Mouse (Mus musculus) brain, embryonic 14.5 days (tissue): ENCODE data around the gene Trim56. TPM values are rescaled to one million over a fixed set of nuclear protein-coding genes. Genes with fewer than 3 reads are reported as not detected.

Source experiments
- DNase-seq: peaks from one replicate; pipeline ENCODE4 v3.0.0-alpha.2; 2011; ENCODE audit warnings: low read depth
- CTCF ChIP-seq: fragments of 200-500 bp; IDR thresholded peaks from 2 replicates; pipeline ENCODE4 v1.5.1; 2012; ENCODE audit warnings: inconsistent platforms, mild to moderate bottlenecking, moderate library complexity, borderline replicate concordance; ENCODE audit not compliant: insufficient read depth, insufficient read length; ENCODE audit errors: extremely low read depth
- POLR2A ChIP-seq: fragments of 200-500 bp; IDR thresholded peaks from 2 replicates; pipeline ENCODE4 v1.6.1; 2012; ENCODE audit warnings: mild to moderate bottlenecking, inconsistent platforms, borderline replicate concordance; ENCODE audit not compliant: poor library complexity, insufficient read depth, insufficient read length, severe bottlenecking; ENCODE audit errors: extremely low read depth
- polyA plus RNA-seq: library from polyadenylated mRNA; depleted of rRNA; stranded (reverse); fragments of >200 nt; gene quantifications from 2 replicates; pipeline ENCODE4 v1.2.3, GENCODE M21; 2012; rRNA removed

Trim56 gene
- polyA plus RNA-seq, 1 experiment = 2.2 TPM

- no peak for DNase-seq
- no peak for TF ChIP-seq CTCF
- TF ChIP-seq POLR2A = no peak
These were observed 45.0 kb downstream of the Trim56 start for GRCm38 (mm10) chr5:137070881-137071605.

- no peak for DNase-seq
- TF ChIP-seq POLR2A = no peak
- no peak for TF ChIP-seq CTCF
These were observed 47.3 kb downstream of the Trim56 start for GRCm38 (mm10) chr5:137068711-137069110.

GRCm38 (mm10) chr5:137065923-137066322 lies 50.1 kb downstream of the Trim56 start:
- no peak for TF ChIP-seq POLR2A
- TF ChIP-seq CTCF = peak; percentile 14; the same call in 1 of the 2 replicates
- no peak for DNase-seq

- TF ChIP-seq POLR2A (no peak), CTCF (no peak)
- DNase-seq = no peak
These were observed 50.6 kb downstream of the Trim56 start for GRCm38 (mm10) chr5:137065454-137065853.

GRCm38 (mm10) chr5:137062601-137063000 lies 53.4 kb downstream of the Trim56 start:
- no peak for DNase-seq
- TF ChIP-seq POLR2A (no peak), CTCF (no peak)

- TF ChIP-seq POLR2A (no peak), CTCF (peak; percentile 48; the same call in 1 of the 2 replicates)
- no peak for DNase-seq
These were observed 54.1 kb downstream of the Trim56 start for GRCm38 (mm10) chr5:137061809-137062481.

Other genes with a start within 250 kb of the Trim56 start
- 38.2 and 52.4 TPM in 2 replicates for gene Col26a1, start 233.0 kb downstream of the Trim56 start, polyA plus RNA-seq
- gene Ift22, start 208.1 kb downstream of the Trim56 start, polyA plus RNA-seq = 56.2 and 58.2 TPM in 2 replicates
- gene Fis1, start 162.9 kb downstream of the Trim56 start, polyA plus RNA-seq = 316 and 348 TPM in 2 replicates
- 0.53 and 0.63 TPM in 2 replicates for gene Cldn15, start 149.6 kb downstream of the Trim56 start, polyA plus RNA-seq
- 75.0 and 81.7 TPM in 2 replicates for gene Plod3, start 129.2 kb downstream of the Trim56 start, polyA plus RNA-seq
- 89.0 and 104 TPM in 2 replicates for gene Znhit1, start 128.2 kb downstream of the Trim56 start, polyA plus RNA-seq
- gene Vgf, start 89.8 kb downstream of the Trim56 start, polyA plus RNA-seq = 6.7 and 9.3 TPM in 2 replicates
- gene Ap1s1, start 70.1 kb downstream of the Trim56 start, polyA plus RNA-seq = 162 and 163 TPM in 2 replicates
- gene Serpine1, start 43.9 kb downstream of the Trim56 start, polyA plus RNA-seq = 2.1 and 2.6 TPM in 2 replicates
- 0.05 and 0.08 TPM in 2 replicates for gene Muc3, start 33.1 kb upstream of the Trim56 start, polyA plus RNA-seq
- 0.87 and 1.4 TPM in 2 replicates for gene Muc3a, start 96.2 kb upstream of the Trim56 start, polyA plus RNA-seq
- gene Ache, start 171.3 kb upstream of the Trim56 start, polyA plus RNA-seq = 18.8 and 32.5 TPM in 2 replicates
- gene Ufsp1, start 178.4 kb upstream of the Trim56 start, polyA plus RNA-seq = 10.0 and 11.9 TPM in 2 replicates
- 211 and 216 TPM in 2 replicates for gene Srrt, start 191.5 kb upstream of the Trim56 start, polyA plus RNA-seq
- 25.7 and 33.0 TPM in 2 replicates for gene Trip6, start 198.2 kb upstream of the Trim56 start, polyA plus RNA-seq
- gene Slc12a9, start 217.4 kb upstream of the Trim56 start, polyA plus RNA-seq = 34.0 and 34.8 TPM in 2 replicates
- gene Ephb4, start 233.9 kb upstream of the Trim56 start, polyA plus RNA-seq = 15.5 and 18.8 TPM in 2 replicates